Mouse (Mus musculus): Measurements from ENCODE around the gene Capn2.

GRCm38 (mm10) chr1:182519341-182519740 lies 1.9 kb upstream of the Capn2 start:
- TF ChIP-seq CTCF (conservative IDR thresholded peaks at IDR 0.05; ENCODE audit: low read length): no peak
- TF ChIP-seq POU5F1 (IDR thresholded peaks at IDR 0.05; ENCODE audit: borderline replicate concordance, low read length): no peak

All from E14TG2a.4 (cell line).